Mouse (Mus musculus) layer of hippocampus, postnatal 14 days (tissue): ENCODE data around the gene Prkg1. TPM values are rescaled to one million over a fixed set of nuclear protein-coding genes. Genes with fewer than 3 reads are reported as not detected.
A peak's percentile ranks its signal among the peaks of the same experiment; 100 is the strongest.

Experiments
- DNase-seq, 2 experiments: peaks; one replicate each; pipeline ENCODE4 v3.0.0; 2021 to 2022; ENCODE audit warnings: low spot score in 2 of 2, mixed read lengths in 1 of 2
- total RNA-seq, 2 experiments: library from RNA; stranded (reverse); gene quantifications; 2 replicates each; pipeline ENCODE4 v1.2.3; 2021

Prkg1 gene
- total RNA-seq, 2 experiments from 2014 or later, result 21.9 to 23.4 TPM

DNA sequence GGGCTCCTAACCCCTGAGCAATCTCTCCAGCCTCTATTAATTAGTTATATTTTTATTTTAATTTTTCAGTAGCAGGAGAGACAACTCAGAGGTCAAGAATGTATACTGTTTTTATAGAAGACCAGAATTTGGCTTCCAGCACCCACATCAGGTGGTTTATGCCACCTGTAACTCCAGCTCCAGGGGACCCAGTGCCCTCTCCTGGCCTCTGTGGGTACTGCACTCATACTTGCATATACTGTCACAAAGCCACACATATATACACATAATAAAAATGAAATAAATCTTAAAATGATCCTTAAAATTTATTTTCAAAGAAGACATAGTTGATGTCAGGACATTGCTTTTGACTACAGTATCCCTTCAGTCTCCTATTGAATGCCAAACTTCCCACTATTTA lies 862.5 kb downstream of the Prkg1 start:
- no peak for DNase-seq

DNA sequence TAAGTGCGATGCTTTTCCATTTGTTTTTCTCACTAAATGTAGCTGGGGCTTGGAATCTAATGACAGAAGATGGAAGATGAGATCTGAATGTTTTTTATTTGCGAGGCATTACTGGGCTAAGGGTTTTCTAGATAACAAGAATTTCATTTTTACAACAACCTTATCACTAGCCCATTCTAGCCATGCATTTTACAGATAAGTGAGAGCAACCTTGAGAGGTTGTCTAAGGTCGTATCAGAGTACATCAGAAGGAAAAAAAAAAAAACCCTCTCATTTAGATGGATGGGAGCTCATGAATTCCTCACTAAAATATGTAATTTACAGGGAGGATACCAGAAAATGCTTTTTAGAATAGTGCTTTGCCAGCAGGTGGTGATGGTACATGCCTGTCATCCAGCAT lies 863.8 kb downstream of the Prkg1 start:
- DNase-seq, result no peak

DNA sequence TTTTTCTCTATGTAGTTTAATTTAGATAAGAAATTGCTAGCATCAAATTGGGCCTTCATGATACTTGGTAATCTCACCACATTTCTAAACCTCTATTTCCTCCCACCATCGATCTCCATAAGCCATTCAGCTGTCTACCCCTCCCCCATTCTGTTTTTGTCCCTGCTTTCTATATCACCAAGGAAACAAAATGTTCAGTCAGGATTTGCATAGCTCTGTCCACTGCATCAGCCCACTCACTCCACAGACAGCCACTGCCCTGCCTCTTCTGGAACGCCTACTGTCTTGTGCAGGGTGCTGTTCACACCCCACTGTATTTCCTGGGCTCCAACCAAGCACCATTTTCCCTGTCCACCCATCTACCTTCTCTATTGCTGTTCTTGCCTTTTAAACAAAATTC lies 874.5 kb downstream of the Prkg1 start:
- no peak for DNase-seq

GRCm38 (mm10) chr19:30889851-30890250 lies 875.0 kb downstream of the Prkg1 start:
- DNase-seq, result no peak

GRCm38 (mm10) chr19:30861441-30861840 lies 903.4 kb downstream of the Prkg1 start:
- DNase-seq, result no peak

- DNase-seq, result no peak
These were observed 913.8 kb downstream of the Prkg1 start for GRCm38 (mm10) chr19:30851023-30851422.

- no peak for DNase-seq
These were observed 919.9 kb downstream of the Prkg1 start for GRCm38 (mm10) chr19:30844916-30845315.

GRCm38 (mm10) chr19:30843637-30844036 lies 921.2 kb downstream of the Prkg1 start:
- DNase-seq, result no peak

GRCm38 (mm10) chr19:30843052-30843564 lies 921.7 kb downstream of the Prkg1 start:
- DNase-seq, result peak in 1 of 2 experiments; percentile 79

GRCm38 (mm10) chr19:30842640-30843039 lies 922.2 kb downstream of the Prkg1 start:
- DNase-seq, result no peak

DNA sequence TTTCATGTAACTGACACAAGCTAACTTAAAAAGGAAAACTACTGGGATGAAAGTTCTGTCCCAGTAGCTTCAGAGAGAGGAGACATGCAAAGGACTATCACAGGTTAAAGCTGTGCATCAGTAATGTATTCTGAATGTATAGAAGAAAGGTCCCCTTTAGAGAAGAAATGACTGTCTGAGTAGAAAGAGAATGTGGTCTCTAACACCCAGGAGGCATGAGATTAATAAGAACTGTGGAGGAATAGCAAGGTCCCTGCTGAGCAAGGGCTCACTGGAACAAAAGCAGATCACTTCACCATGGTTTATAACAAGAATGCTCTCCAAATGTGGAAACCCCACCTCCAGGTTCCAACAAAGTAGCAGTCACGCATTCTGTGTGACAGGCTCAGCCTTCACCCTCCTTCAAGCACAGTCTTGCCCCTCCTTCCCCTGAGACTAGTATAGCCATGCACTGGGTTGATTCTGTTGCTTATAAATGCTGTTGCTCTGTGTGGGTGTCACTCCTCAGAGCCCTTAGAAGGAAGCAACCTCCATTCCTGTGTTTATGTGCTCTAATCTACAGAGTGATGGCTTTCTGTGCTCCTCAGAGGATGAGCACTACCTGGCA lies 931.7 kb downstream of the Prkg1 start:
- no peak for DNase-seq

GRCm38 (mm10) chr19:30829231-30829775 lies 935.5 kb downstream of the Prkg1 start:
- DNase-seq, result no peak

- DNase-seq, result no peak
These were observed 937.0 kb downstream of the Prkg1 start for GRCm38 (mm10) chr19:30827820-30828219.

DNA sequence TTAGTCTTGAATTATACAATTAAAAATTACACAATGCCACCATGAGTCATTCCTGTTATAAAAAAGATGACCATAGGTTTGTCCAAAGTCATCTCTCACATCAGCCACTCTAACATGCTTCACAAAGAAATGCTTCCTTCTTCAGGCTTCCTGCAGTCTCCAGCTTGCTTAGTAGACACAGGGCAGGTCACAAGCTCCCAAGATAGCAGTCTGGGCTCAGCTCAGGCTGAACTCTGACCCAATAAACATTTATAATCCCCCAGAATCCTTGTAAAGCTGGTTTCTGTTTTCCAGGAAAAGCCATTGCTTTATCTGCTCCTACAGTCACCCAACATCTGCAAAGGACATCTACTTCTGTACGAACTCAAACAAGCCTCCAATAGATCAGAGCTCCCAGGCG lies 938.7 kb downstream of the Prkg1 start:
- no peak for DNase-seq

GRCm38 (mm10) chr19:30815661-30816060 lies 949.2 kb downstream of the Prkg1 start:
- DNase-seq, result peak; percentile 21 to 26

GRCm38 (mm10) chr19:30806265-30806664 lies 958.6 kb downstream of the Prkg1 start:
- no peak for DNase-seq

GRCm38 (mm10) chr19:30780803-30781202 lies 984.0 kb downstream of the Prkg1 start:
- DNase-seq, result no peak

GRCm38 (mm10) chr19:30768316-30768715 lies 996.5 kb downstream of the Prkg1 start:
- no peak for DNase-seq

DNA sequence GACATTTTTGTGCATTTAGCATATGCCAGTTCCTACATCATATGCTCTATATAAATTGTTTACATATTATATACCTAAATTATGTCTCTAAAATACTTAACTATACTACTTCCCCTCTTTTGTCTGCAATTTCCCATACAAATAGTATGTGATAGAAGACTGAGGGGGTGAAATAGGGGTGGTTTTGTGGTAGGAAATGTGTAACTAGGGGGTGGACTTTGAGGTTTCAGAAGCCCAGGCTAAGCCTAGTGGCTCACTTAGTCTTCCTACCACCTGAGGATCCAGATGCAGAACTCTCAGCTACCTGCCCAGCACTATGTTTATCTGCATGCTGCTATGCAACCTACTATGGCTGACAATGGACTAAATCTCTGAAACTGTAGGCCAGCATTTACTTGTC lies 1020.4 kb downstream of the Prkg1 start:
- no peak for DNase-seq

DNA sequence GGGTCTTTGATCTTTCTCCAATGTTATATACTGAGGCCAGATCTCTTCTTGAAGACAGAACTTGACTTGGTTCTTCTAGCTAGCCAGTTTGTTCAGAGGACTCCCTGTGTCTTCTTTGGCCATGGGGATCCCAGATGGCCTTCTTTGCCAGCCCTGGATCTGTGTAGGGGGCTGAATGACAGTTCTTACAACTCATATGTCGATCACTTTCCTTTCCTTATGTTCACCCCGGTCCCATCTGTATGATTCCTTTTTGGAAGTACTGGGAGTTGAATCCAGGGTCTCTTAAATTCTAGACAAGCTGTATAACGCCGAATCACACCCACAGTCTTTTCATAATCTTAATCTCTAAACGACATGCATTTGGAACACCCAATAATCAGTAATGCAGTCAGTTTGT lies 1065.7 kb downstream of the Prkg1 start:
- DNase-seq, result peak in 1 of 2 experiments; percentile 18

- no peak for DNase-seq
These were observed 1073.6 kb downstream of the Prkg1 start for GRCm38 (mm10) chr19:30691258-30691657.

- no peak for DNase-seq
These were observed 1074.1 kb downstream of the Prkg1 start for GRCm38 (mm10) chr19:30690691-30691090.

GRCm38 (mm10) chr19:30687942-30688341 lies 1076.9 kb downstream of the Prkg1 start:
- DNase-seq, result peak in 1 of 2 experiments; percentile 17
